Mouse (Mus musculus): ENCODE measurements around the gene Ncoa3. TPM values are rescaled to one million over a fixed set of nuclear protein-coding genes. Genes with fewer than 3 reads are reported as not detected.

Gene Ncoa3
- total and polyA plus RNA-seq, 3 experiments: 20.1 to 32.1 (median 29.1) TPM

- peak; percentile 59 to 72 for DNase-seq
- intact Hi-C loops (cut with DNase I): loop anchor here (5.0 kb wide), 1 partner anchor 38 kb away; no protein-coding TSS in a partner anchor
- Histone ChIP-seq H3K4me1 (ENCODE audit: control insufficient read depth, insufficient read depth, low read length) (peaks cover 34% of the 10 kb centered on the region), H3K36me3 (ENCODE audit: control insufficient read depth, insufficient read depth, low read length) (peaks cover 16% of the 10 kb centered on the region), H3K27me3 (ENCODE audit: control insufficient read depth, insufficient read depth, low read length) (no peaks in the 10 kb centered on the region), H3K79me2 (replicated peaks; ENCODE audit: control insufficient read depth, insufficient read depth, low read length) (peaks cover 6% of the 10 kb centered on the region), H3K9ac (ENCODE audit: low read depth, low read length) (no peak overlapping the region), H3K4me3 (no peak overlapping the region), H3K27ac (peak overlapping the region; percentile 64)
- TF ChIP-seq POLR2A (IDR thresholded peaks at IDR 0.05; ENCODE audit: insufficient read depth, low read depth, low read length): no peak
- TF ChIP-seq CTCF (IDR thresholded peaks at IDR 0.05): no peak
- no peak; the same call in 1 of the 2 replicates for TF ChIP-seq EP300 (IDR thresholded peaks at IDR 0.05; ENCODE audit: insufficient read depth, low read depth, low read length)
- WGBS: 35% methylated on average over 3 of the region's 3 CpGs
Observed at GRCm38 (mm10) chr2:166009393-166009947, 17.0 kb downstream of the Ncoa3 start.

- Histone ChIP-seq H3K79me2 (replicated peaks; ENCODE audit: control insufficient read depth, insufficient read depth, low read length) (peaks cover 6% of the 10 kb centered on the region), H3K4me1 (ENCODE audit: control insufficient read depth, insufficient read depth, low read length) (peaks cover 34% of the 10 kb centered on the region), H3K9ac (ENCODE audit: low read depth, low read length) (no peak overlapping the region; the same call in 1 of the 2 replicates), H3K27me3 (ENCODE audit: control insufficient read depth, insufficient read depth, low read length) (no peaks in the 10 kb centered on the region), H3K27ac (peak overlapping the region; percentile 64), H3K36me3 (ENCODE audit: control insufficient read depth, insufficient read depth, low read length) (peaks cover 16% of the 10 kb centered on the region), H3K4me3 (no peak overlapping the region)
- no peak for DNase-seq
- intact Hi-C loops (cut with DNase I): no loop called here
- TF ChIP-seq CTCF (IDR thresholded peaks at IDR 0.05): no peak
- no peak for TF ChIP-seq POLR2A (IDR thresholded peaks at IDR 0.05; ENCODE audit: insufficient read depth, low read depth, low read length)
- no peak for TF ChIP-seq EP300 (IDR thresholded peaks at IDR 0.05; ENCODE audit: insufficient read depth, low read depth, low read length)
- 51% methylated on average over 12 of the region's 12 CpGs for WGBS
Observed at GRCm38 (mm10) chr2:166010321-166010720, 17.9 kb downstream of the Ncoa3 start.

- Histone ChIP-seq H3K9ac (ENCODE audit: low read depth, low read length) (no peak overlapping the region), H3K27ac (peak overlapping the region; percentile 42), H3K79me2 (replicated peaks; ENCODE audit: control insufficient read depth, insufficient read depth, low read length) (peaks cover 6% of the 10 kb centered on the region), H3K4me1 (ENCODE audit: control insufficient read depth, insufficient read depth, low read length) (peaks cover 31% of the 10 kb centered on the region), H3K36me3 (ENCODE audit: control insufficient read depth, insufficient read depth, low read length) (peaks cover 18% of the 10 kb centered on the region), H3K4me3 (no peak overlapping the region), H3K27me3 (ENCODE audit: control insufficient read depth, insufficient read depth, low read length) (no peaks in the 10 kb centered on the region)
- 21% methylated on average over 3 of the region's 3 CpGs for WGBS
- TF ChIP-seq EP300 (IDR thresholded peaks at IDR 0.05; ENCODE audit: insufficient read depth, low read depth, low read length) (no peak), CTCF (IDR thresholded peaks at IDR 0.05) (no peak), POLR2A (IDR thresholded peaks at IDR 0.05; ENCODE audit: insufficient read depth, low read depth, low read length) (no peak)
- no peak for DNase-seq
- intact Hi-C loops (cut with DNase I): no loop called here
Observed at GRCm38 (mm10) chr2:166011422-166011821, 19.0 kb downstream of the Ncoa3 start.

- intact Hi-C loops (cut with DNase I): no loop called here
- no peak overlapping the region for H3K4me3 ChIP-seq
- peaks cover 7% of the 10 kb centered on the region for H3K79me2 ChIP-seq (replicated peaks; ENCODE audit: control insufficient read depth, insufficient read depth, low read length)
- H3K4me1 ChIP-seq (ENCODE audit: control insufficient read depth, insufficient read depth, low read length): peaks cover 31% of the 10 kb centered on the region
- no peak for DNase-seq
- no peaks in the 10 kb centered on the region for H3K27me3 ChIP-seq (ENCODE audit: control insufficient read depth, insufficient read depth, low read length)
- peak overlapping the region; percentile 44; the same call in 1 of the 2 replicates for H3K9ac ChIP-seq (ENCODE audit: low read depth, low read length)
- 32% methylated on average over 2 of the region's 2 CpGs for WGBS
- H3K27ac ChIP-seq: peak overlapping the region; percentile 42
- TF ChIP-seq POLR2A (IDR thresholded peaks at IDR 0.05; ENCODE audit: insufficient read depth, low read depth, low read length) (no peak), EP300 (IDR thresholded peaks at IDR 0.05; ENCODE audit: insufficient read depth, low read depth, low read length) (no peak), CTCF (IDR thresholded peaks at IDR 0.05) (no peak)
- H3K36me3 ChIP-seq (ENCODE audit: control insufficient read depth, insufficient read depth, low read length): peaks cover 20% of the 10 kb centered on the region
Observed at GRCm38 (mm10) chr2:166012145-166012544, 19.7 kb downstream of the Ncoa3 start.

- Histone ChIP-seq H3K4me1 (ENCODE audit: control insufficient read depth, insufficient read depth, low read length) (peaks cover 21% of the 10 kb centered on the region), H3K36me3 (ENCODE audit: control insufficient read depth, insufficient read depth, low read length) (peaks cover 28% of the 10 kb centered on the region), H3K4me3 (no peak overlapping the region), H3K27me3 (ENCODE audit: control insufficient read depth, insufficient read depth, low read length) (no peaks in the 10 kb centered on the region), H3K9ac (ENCODE audit: low read depth, low read length) (no peak overlapping the region), H3K79me2 (replicated peaks; ENCODE audit: control insufficient read depth, insufficient read depth, low read length) (peaks cover 12% of the 10 kb centered on the region), H3K27ac (no peak overlapping the region)
- no peak for DNase-seq
- TF ChIP-seq EP300 (IDR thresholded peaks at IDR 0.05; ENCODE audit: insufficient read depth, low read depth, low read length) (no peak), CTCF (IDR thresholded peaks at IDR 0.05) (no peak), POLR2A (IDR thresholded peaks at IDR 0.05; ENCODE audit: insufficient read depth, low read depth, low read length) (no peak)
- 73% methylated on average over 3 of the region's 3 CpGs for WGBS
- intact Hi-C loops (cut with DNase I): no loop called here
Observed at GRCm38 (mm10) chr2:166018769-166019168, 26.3 kb downstream of the Ncoa3 start.

- 80% methylated on average over 2 of the region's 2 CpGs for WGBS
- H3K9ac ChIP-seq (ENCODE audit: low read depth, low read length): no peak overlapping the region
- peaks cover 13% of the 10 kb centered on the region for H3K79me2 ChIP-seq (replicated peaks; ENCODE audit: control insufficient read depth, insufficient read depth, low read length)
- intact Hi-C loops (cut with DNase I): no loop called here
- peaks cover 23% of the 10 kb centered on the region for H3K4me1 ChIP-seq (ENCODE audit: control insufficient read depth, insufficient read depth, low read length)
- no peak overlapping the region for H3K27ac ChIP-seq
- peaks cover 28% of the 10 kb centered on the region for H3K36me3 ChIP-seq (ENCODE audit: control insufficient read depth, insufficient read depth, low read length)
- no peak for DNase-seq
- no peaks in the 10 kb centered on the region for H3K27me3 ChIP-seq (ENCODE audit: control insufficient read depth, insufficient read depth, low read length)
- no peak overlapping the region for H3K4me3 ChIP-seq
- TF ChIP-seq CTCF (IDR thresholded peaks at IDR 0.05) (no peak), POLR2A (IDR thresholded peaks at IDR 0.05; ENCODE audit: insufficient read depth, low read depth, low read length) (no peak), EP300 (IDR thresholded peaks at IDR 0.05; ENCODE audit: insufficient read depth, low read depth, low read length) (no peak)
Observed at GRCm38 (mm10) chr2:166020026-166020425, 27.6 kb downstream of the Ncoa3 start.

Measured in heart, adult 2 months (tissue).